Mouse (Mus musculus) neural tube, embryonic 14.5 days (tissue): Measurements from ENCODE around the gene Lrmda. TPM values are rescaled to one million over a fixed set of nuclear protein-coding genes. Genes with fewer than 3 reads are reported as not detected.

ENCODE experiments used
- ATAC-seq: fragments of 200-750 bp; cut with Nextera tagmentation; 2 replicates; pipeline ENCODE4 v1.8.0; 2017; ENCODE audit warnings: low read depth, mild to moderate bottlenecking, moderate TSS enrichment, moderate library complexity
- H3K27ac ChIP-seq: fragments of 300-500 bp; sonication (generic); 2 replicates; pipeline ENCODE4 v1.5.1; 2014; ENCODE audit warnings: low read depth, mild to moderate bottlenecking, control low read depth, low read length, moderate library complexity, mixed read lengths
- H3K27me3 ChIP-seq: fragments of 300-500 bp; sonication (generic); 2 replicates; pipeline ENCODE4 v1.6.1; 2014; ENCODE audit warnings: low read length; ENCODE audit not compliant: control insufficient read depth, insufficient read depth
- H3K36me3 ChIP-seq: fragments of 300-500 bp; sonication (generic); 2 replicates; pipeline ENCODE4 v1.6.1; 2014; ENCODE audit warnings: low read length, mixed read lengths; ENCODE audit not compliant: control insufficient read depth, insufficient read depth
- H3K4me1 ChIP-seq: fragments of 300-500 bp; sonication (generic); 2 replicates; pipeline ENCODE4 v1.6.1; 2014; ENCODE audit warnings: low read length; ENCODE audit not compliant: control insufficient read depth, insufficient read depth
- H3K4me2 ChIP-seq: fragments of 300-500 bp; sonication (generic); 2 replicates; pipeline ENCODE4 v1.6.1; 2014; ENCODE audit warnings: mild to moderate bottlenecking, low read depth, low read length, control low read depth
- H3K4me3 ChIP-seq: fragments of 300-500 bp; sonication (generic); 2 replicates; pipeline ENCODE4 v1.5.1; 2014; ENCODE audit warnings: low read depth, low read length, control low read depth, mixed read lengths
- H3K9ac ChIP-seq: fragments of 300-500 bp; sonication (generic); replicated peaks from 2 replicates; pipeline ENCODE4 v1.6.1; 2014; ENCODE audit warnings: low read depth, mild to moderate bottlenecking, control low read depth, low read length, mixed read lengths
- H3K9me3 ChIP-seq: fragments of 300-500 bp; sonication (generic); 2 replicates; pipeline ENCODE4 v1.6.1; 2016; ENCODE audit warnings: low read length; ENCODE audit not compliant: control insufficient read depth
- WGBS: fragments of 180-500 bp; shearing (Covaris S2); extraction: QIAGEN DNeasy Blood & Tissue Kit; methylation state at CpG from one replicate; pipeline ENCODE4 v1.1.7; 2014; 5-methylcytosine and 5-hydroxymethylcytosine counted together
- polyA plus RNA-seq: library from polyadenylated mRNA; unstranded; fragments of >200 nt; fragmentation: Nextera tagmentation; extraction: Ambion mirVana; gene quantifications from 2 replicates; pipeline ENCODE4 v1.2.1, GENCODE M21; 2014

The Lrmda gene
- polyA plus RNA-seq, 1 experiment from 2014 or later: 0.35 TPM

- no peak overlapping the region for H3K27ac ChIP-seq
- no peak for ATAC-seq
- H3K27me3 ChIP-seq: no peaks in the 10 kb centered on the region
- 73% methylated on average over 1 of the region's 1 CpGs for WGBS
- no peaks in the 10 kb centered on the region for H3K4me1 ChIP-seq
- no peaks in the 10 kb centered on the region for H3K36me3 ChIP-seq
- H3K4me3 ChIP-seq: no peak overlapping the region
- no peak overlapping the region for H3K9ac ChIP-seq
- no peaks in the 10 kb centered on the region for H3K9me3 ChIP-seq
- no peak overlapping the region for H3K4me2 ChIP-seq
Measured at GRCm38 (mm10) chr14:22952981-22953380, 933.5 kb downstream of the Lrmda start.

- ATAC-seq: no peak
- H3K36me3 ChIP-seq: no peaks in the 10 kb centered on the region
- no peaks in the 10 kb centered on the region for H3K4me1 ChIP-seq
- H3K27me3 ChIP-seq: no peaks in the 10 kb centered on the region
- H3K9ac ChIP-seq: no peak overlapping the region
- WGBS: 80% methylated on average over 1 of the region's 1 CpGs
- no peak overlapping the region for H3K4me2 ChIP-seq
- no peaks in the 10 kb centered on the region for H3K9me3 ChIP-seq
- no peak overlapping the region for H3K4me3 ChIP-seq
- H3K27ac ChIP-seq: no peak overlapping the region
Measured at GRCm38 (mm10) chr14:22960166-22960565, 940.7 kb downstream of the Lrmda start.

GRCm38 (mm10) chr14:22964796-22965660 is 945.5 kb downstream of the Lrmda start:
- no peak overlapping the region for H3K9ac ChIP-seq
- H3K4me2 ChIP-seq: no peak overlapping the region
- WGBS: 42% methylated on average over 9 of the region's 9 CpGs
- H3K27me3 ChIP-seq: no peaks in the 10 kb centered on the region
- ATAC-seq: no peak
- H3K9me3 ChIP-seq: no peaks in the 10 kb centered on the region
- H3K36me3 ChIP-seq: no peaks in the 10 kb centered on the region
- H3K4me1 ChIP-seq: no peaks in the 10 kb centered on the region
- no peak overlapping the region for H3K27ac ChIP-seq
- H3K4me3 ChIP-seq: no peak overlapping the region

- Histone ChIP-seq H3K4me2 (no peak overlapping the region), H3K9me3 (no peaks in the 10 kb centered on the region), H3K4me3 (no peak overlapping the region), H3K9ac (no peak overlapping the region), H3K4me1 (no peaks in the 10 kb centered on the region), H3K27me3 (no peaks in the 10 kb centered on the region), H3K27ac (no peak overlapping the region), H3K36me3 (no peaks in the 10 kb centered on the region)
- ATAC-seq: no peak
- WGBS: 54% methylated on average over 5 of the region's 5 CpGs
Measured at GRCm38 (mm10) chr14:22968705-22969104, 949.2 kb downstream of the Lrmda start.

- no peak for ATAC-seq
- WGBS: 57% methylated on average over 2 of the region's 2 CpGs
- H3K4me2 ChIP-seq: no peak overlapping the region
- no peak overlapping the region for H3K9ac ChIP-seq
- H3K36me3 ChIP-seq: no peaks in the 10 kb centered on the region
- no peaks in the 10 kb centered on the region for H3K27me3 ChIP-seq
- H3K4me3 ChIP-seq: no peak overlapping the region
- no peak overlapping the region for H3K27ac ChIP-seq
- H3K4me1 ChIP-seq: no peaks in the 10 kb centered on the region
- H3K9me3 ChIP-seq: no peaks in the 10 kb centered on the region
Measured at GRCm38 (mm10) chr14:22986736-22987135, 967.2 kb downstream of the Lrmda start.

- Histone ChIP-seq H3K27me3 (no peaks in the 10 kb centered on the region), H3K4me1 (no peaks in the 10 kb centered on the region), H3K4me3 (no peak overlapping the region), H3K9me3 (no peaks in the 10 kb centered on the region), H3K4me2 (no peak overlapping the region), H3K9ac (no peak overlapping the region), H3K27ac (no peak overlapping the region), H3K36me3 (no peaks in the 10 kb centered on the region)
- ATAC-seq: no peak
- WGBS: 92% methylated on average over 3 of the region's 3 CpGs
Measured at GRCm38 (mm10) chr14:22988090-22988669, 968.7 kb downstream of the Lrmda start.

- 78% methylated on average over 8 of the region's 8 CpGs for WGBS
- H3K4me2 ChIP-seq: no peak overlapping the region
- no peak overlapping the region for H3K9ac ChIP-seq
- H3K4me3 ChIP-seq: no peak overlapping the region
- ATAC-seq: no peak
- H3K27me3 ChIP-seq: no peaks in the 10 kb centered on the region
- no peak overlapping the region for H3K27ac ChIP-seq
- no peaks in the 10 kb centered on the region for H3K4me1 ChIP-seq
- no peaks in the 10 kb centered on the region for H3K9me3 ChIP-seq
- no peaks in the 10 kb centered on the region for H3K36me3 ChIP-seq
Measured at GRCm38 (mm10) chr14:22995184-22995935, 975.8 kb downstream of the Lrmda start.

- Histone ChIP-seq H3K27ac (no peak overlapping the region), H3K36me3 (no peaks in the 10 kb centered on the region), H3K9ac (no peak overlapping the region), H3K4me3 (no peak overlapping the region), H3K27me3 (no peaks in the 10 kb centered on the region), H3K4me2 (no peak overlapping the region), H3K9me3 (no peaks in the 10 kb centered on the region), H3K4me1 (no peaks in the 10 kb centered on the region)
- WGBS: 94% methylated on average over 3 of the region's 3 CpGs
- ATAC-seq: no peak
Measured at GRCm38 (mm10) chr14:22998906-22999305, 979.4 kb downstream of the Lrmda start.

GRCm38 (mm10) chr14:23011989-23012388 is 992.5 kb downstream of the Lrmda start:
- no peak overlapping the region for H3K27ac ChIP-seq
- H3K27me3 ChIP-seq: no peaks in the 10 kb centered on the region
- no peak overlapping the region for H3K4me2 ChIP-seq
- 93% methylated on average over 1 of the region's 1 CpGs for WGBS
- no peak overlapping the region for H3K9ac ChIP-seq
- H3K9me3 ChIP-seq: no peaks in the 10 kb centered on the region
- H3K4me3 ChIP-seq: no peak overlapping the region
- peaks cover 18% of the 10 kb centered on the region for H3K4me1 ChIP-seq
- no peak for ATAC-seq
- no peaks in the 10 kb centered on the region for H3K36me3 ChIP-seq
